Mouse (Mus musculus) hindbrain, embryonic 10.5 days (tissue): ENCODE results near the gene Lrba. TPM values are rescaled to one million over a fixed set of nuclear protein-coding genes. Genes with fewer than 3 reads are reported as not detected.

Experiments
- DNase-seq: peaks from one replicate; pipeline ENCODE4 v3.0.0-alpha.2; 2017; ENCODE audit warnings: low spot score
- H3K27ac ChIP-seq: fragments of 300-500 bp; sonication (generic); 2 replicates; pipeline ENCODE4 v1.5.1; 2016; ENCODE audit warnings: mild to moderate bottlenecking, moderate library complexity
- H3K27me3 ChIP-seq: fragments of 300-500 bp; sonication (generic); 2 replicates; pipeline ENCODE4 v1.6.1; 2016; ENCODE audit warnings: mild to moderate bottlenecking; ENCODE audit not compliant: poor library complexity, insufficient read depth, severe bottlenecking
- H3K36me3 ChIP-seq: fragments of 300-500 bp; sonication (generic); 2 replicates; pipeline ENCODE4 v1.6.1; 2016; ENCODE audit warnings: mild to moderate bottlenecking, moderate library complexity
- H3K4me1 ChIP-seq: fragments of 300-500 bp; sonication (generic); replicated peaks from 2 replicates; pipeline ENCODE4 v1.6.1; 2016; ENCODE audit warnings: mild to moderate bottlenecking
- H3K4me3 ChIP-seq: fragments of 300-500 bp; sonication (generic); 2 replicates; pipeline ENCODE4 v1.5.1; 2016; ENCODE audit warnings: mild to moderate bottlenecking, moderate library complexity
- H3K9me3 ChIP-seq: fragments of 300-500 bp; sonication (generic); 2 replicates; pipeline ENCODE4 v1.6.1; 2016; ENCODE audit warnings: mild to moderate bottlenecking, moderate library complexity
- WGBS: fragments of 180-500 bp; shearing (Covaris S2); methylation state at CpG from one replicate; pipeline ENCODE4 v1.1.7; 2016; 5-methylcytosine and 5-hydroxymethylcytosine counted together
- polyA plus RNA-seq: library from polyadenylated mRNA; unstranded; fragments of >200 nt; fragmentation: Nextera tagmentation; extraction: Ambion mirVana; gene quantifications from 2 replicates; pipeline ENCODE4 v1.2.1, GENCODE M21; 2016

Gene Lrba
- polyA plus RNA-seq, 1 experiment from 2014 or later = 4.5 TPM

DNA sequence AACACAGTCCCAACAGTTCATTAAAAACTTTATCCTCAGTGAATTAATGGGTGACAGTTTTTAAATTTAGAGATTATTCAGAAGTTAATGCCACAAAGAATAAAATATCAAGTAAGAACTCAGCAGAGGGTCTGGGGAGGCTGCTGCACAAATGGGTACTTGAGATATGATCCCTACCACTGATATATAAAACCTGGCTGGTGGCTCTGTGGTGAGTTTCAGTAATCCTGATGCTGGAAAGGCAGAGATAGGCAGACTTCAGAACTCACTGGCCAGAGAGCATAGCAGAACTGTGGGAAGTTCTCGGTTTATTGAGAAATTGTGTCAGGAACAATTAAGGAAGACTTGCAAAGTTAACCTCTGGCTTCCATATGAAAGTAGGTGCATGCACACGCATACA, 199.3 kb downstream of the Lrba start:
- Histone ChIP-seq H3K36me3 (no peaks in the 10 kb centered on the region), H3K9me3 (no peaks in the 10 kb centered on the region), H3K27ac (no peak overlapping the region), H3K4me1 (no peaks in the 10 kb centered on the region), H3K4me3 (no peak overlapping the region), H3K27me3 (no peaks in the 10 kb centered on the region)
- WGBS = 92% methylated on average over 2 of the region's 2 CpGs
- DNase-seq = no peak

- 87% methylated on average over 1 of the region's 1 CpGs for WGBS
- no peaks in the 10 kb centered on the region for H3K9me3 ChIP-seq
Measured at GRCm38 (mm10) chr3:86426733-86427132, 202.3 kb downstream of the Lrba start.

DNA sequence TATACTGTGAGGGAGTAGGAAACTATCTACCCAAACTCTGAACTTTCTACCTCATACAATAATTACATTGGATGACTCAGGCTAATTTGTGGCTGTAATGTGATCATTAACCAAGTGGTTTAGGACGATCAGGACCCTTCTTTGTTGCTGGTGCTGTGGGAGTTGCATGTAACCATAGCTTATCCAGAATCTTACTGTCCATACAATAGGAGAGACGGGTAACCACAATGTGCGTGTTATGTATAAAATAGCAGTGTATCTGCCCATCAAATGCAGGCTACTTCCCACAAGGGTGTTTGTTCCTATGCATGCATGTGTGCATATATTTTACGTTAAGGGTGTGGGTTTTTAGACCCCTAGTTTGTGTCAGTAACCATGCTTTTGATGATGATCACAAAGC, 219.0 kb downstream of the Lrba start:
- H3K27ac ChIP-seq = no peak overlapping the region
- no peaks in the 10 kb centered on the region for H3K27me3 ChIP-seq
- no peak for DNase-seq
- H3K36me3 ChIP-seq = no peaks in the 10 kb centered on the region
- peaks cover 7% of the 10 kb centered on the region for H3K4me1 ChIP-seq
- no peak overlapping the region for H3K4me3 ChIP-seq
- 87% methylated on average over 4 of the region's 4 CpGs for WGBS
- no peaks in the 10 kb centered on the region for H3K9me3 ChIP-seq

More at GRCm38 (mm10) chr3:86426733-86427132, 202.3 kb downstream of the Lrba start:
- H3K27me3 ChIP-seq = no peaks in the 10 kb centered on the region
- no peak overlapping the region for H3K4me3 ChIP-seq
- no peaks in the 10 kb centered on the region for H3K4me1 ChIP-seq
- H3K36me3 ChIP-seq = no peaks in the 10 kb centered on the region
- no peak overlapping the region for H3K27ac ChIP-seq
- DNase-seq = no peak

GRCm38 (mm10) chr3:86451211-86451610, 226.7 kb downstream of the Lrba start:
- Histone ChIP-seq H3K4me3 (no peak overlapping the region), H3K27me3 (no peaks in the 10 kb centered on the region), H3K27ac (no peak overlapping the region), H3K36me3 (no peaks in the 10 kb centered on the region), H3K9me3 (no peaks in the 10 kb centered on the region), H3K4me1 (peaks cover 7% of the 10 kb centered on the region)
- no peak for DNase-seq
- 94% methylated on average over 2 of the region's 2 CpGs for WGBS

GRCm38 (mm10) chr3:86461582-86461981, 237.1 kb downstream of the Lrba start:
- 91% methylated on average over 3 of the region's 3 CpGs for WGBS
- Histone ChIP-seq H3K27me3 (no peaks in the 10 kb centered on the region), H3K4me1 (no peaks in the 10 kb centered on the region), H3K27ac (no peak overlapping the region), H3K36me3 (no peaks in the 10 kb centered on the region), H3K4me3 (no peak overlapping the region), H3K9me3 (no peaks in the 10 kb centered on the region)
- no peak for DNase-seq

DNA sequence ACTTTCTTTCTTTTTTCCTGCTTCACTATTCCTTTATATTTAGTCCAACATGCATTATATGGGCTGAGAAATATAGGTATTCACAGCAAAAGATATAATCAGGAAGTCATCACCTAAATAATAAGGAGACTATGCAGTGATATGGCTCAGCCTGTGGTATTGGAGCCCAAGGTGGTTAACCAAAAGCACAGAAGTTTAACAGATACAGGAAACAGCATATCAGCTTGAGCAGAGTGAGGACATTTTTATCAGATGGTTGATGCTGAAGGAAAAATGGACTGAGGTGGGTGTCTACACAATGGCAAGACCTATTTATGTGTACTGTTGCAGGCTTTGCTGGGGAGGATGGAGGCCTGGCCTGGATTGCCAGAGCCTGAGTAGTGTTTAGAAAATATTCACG, 265.5 kb downstream of the Lrba start:
- Histone ChIP-seq H3K27ac (no peak overlapping the region), H3K36me3 (no peaks in the 10 kb centered on the region), H3K27me3 (no peaks in the 10 kb centered on the region), H3K4me1 (no peaks in the 10 kb centered on the region), H3K4me3 (no peak overlapping the region), H3K9me3 (no peaks in the 10 kb centered on the region)
- DNase-seq = no peak
- WGBS = 88% methylated on average over 1 of the region's 1 CpGs

DNA sequence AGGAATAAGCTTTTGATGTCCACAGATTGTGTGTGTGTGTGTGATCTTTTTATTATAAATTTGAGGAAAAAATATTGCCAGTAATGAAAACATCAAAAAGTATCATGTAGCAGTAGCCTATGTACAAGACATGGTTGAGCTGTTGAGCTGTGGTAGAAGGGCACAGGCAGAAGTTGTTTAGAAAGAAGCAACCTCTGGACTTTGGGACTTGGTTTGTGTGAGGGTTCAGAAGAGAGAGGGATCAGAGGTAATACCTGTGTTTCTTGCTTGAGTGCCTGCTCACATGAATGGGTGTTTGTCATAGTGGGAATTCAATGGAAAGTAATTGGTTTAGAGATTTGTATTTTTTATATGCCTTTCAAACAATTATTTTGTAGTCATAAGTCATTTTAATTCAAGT, 276.1 kb downstream of the Lrba start:
- H3K9me3 ChIP-seq = no peaks in the 10 kb centered on the region
- DNase-seq = no peak
- no peak overlapping the region for H3K27ac ChIP-seq
- no peaks in the 10 kb centered on the region for H3K27me3 ChIP-seq
- H3K4me1 ChIP-seq = no peaks in the 10 kb centered on the region
- H3K36me3 ChIP-seq = no peaks in the 10 kb centered on the region
- no peak overlapping the region for H3K4me3 ChIP-seq

- no peak for DNase-seq
- Histone ChIP-seq H3K9me3 (no peaks in the 10 kb centered on the region), H3K4me3 (no peak overlapping the region), H3K4me1 (no peaks in the 10 kb centered on the region), H3K36me3 (no peaks in the 10 kb centered on the region), H3K27me3 (no peaks in the 10 kb centered on the region), H3K27ac (no peak overlapping the region)
- 87% methylated on average over 2 of the region's 2 CpGs for WGBS
Measured at GRCm38 (mm10) chr3:86518506-86519109, 294.1 kb downstream of the Lrba start.

DNA sequence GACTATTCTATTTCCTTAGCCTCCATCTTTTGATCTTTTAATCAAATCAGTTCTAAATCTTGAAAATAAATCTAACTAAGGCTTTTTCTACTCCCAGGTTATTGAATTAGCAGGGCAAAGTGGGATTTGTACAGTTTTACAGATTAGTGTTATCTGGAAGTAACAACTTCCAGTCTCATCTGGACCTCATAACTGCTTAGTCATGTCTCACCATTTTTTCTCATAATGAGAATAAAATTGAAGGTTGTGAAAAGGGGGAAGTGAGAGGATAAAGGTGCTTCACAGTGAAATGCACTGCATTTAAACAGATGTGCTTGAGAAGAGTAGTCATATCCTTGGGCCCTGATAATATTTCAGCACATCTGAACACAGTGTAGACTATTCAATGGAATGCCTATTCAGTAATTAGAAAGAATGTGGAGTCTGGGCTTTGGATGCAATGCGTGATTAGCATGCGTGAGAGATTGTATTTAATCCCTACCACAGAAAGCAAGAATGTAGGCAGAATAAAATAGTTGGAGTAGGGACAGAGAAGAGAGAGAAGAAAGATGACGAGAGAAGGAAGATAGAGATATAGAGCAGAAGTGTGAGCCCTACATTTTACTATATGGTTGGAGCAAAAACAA, 298.5 kb downstream of the Lrba start:
- H3K4me1 ChIP-seq = no peaks in the 10 kb centered on the region
- no peak overlapping the region for H3K27ac ChIP-seq
- no peaks in the 10 kb centered on the region for H3K9me3 ChIP-seq
- no peak overlapping the region for H3K4me3 ChIP-seq
- no peaks in the 10 kb centered on the region for H3K27me3 ChIP-seq
- 87% methylated on average over 3 of the region's 3 CpGs for WGBS
- H3K36me3 ChIP-seq = no peaks in the 10 kb centered on the region
- no peak for DNase-seq

DNA sequence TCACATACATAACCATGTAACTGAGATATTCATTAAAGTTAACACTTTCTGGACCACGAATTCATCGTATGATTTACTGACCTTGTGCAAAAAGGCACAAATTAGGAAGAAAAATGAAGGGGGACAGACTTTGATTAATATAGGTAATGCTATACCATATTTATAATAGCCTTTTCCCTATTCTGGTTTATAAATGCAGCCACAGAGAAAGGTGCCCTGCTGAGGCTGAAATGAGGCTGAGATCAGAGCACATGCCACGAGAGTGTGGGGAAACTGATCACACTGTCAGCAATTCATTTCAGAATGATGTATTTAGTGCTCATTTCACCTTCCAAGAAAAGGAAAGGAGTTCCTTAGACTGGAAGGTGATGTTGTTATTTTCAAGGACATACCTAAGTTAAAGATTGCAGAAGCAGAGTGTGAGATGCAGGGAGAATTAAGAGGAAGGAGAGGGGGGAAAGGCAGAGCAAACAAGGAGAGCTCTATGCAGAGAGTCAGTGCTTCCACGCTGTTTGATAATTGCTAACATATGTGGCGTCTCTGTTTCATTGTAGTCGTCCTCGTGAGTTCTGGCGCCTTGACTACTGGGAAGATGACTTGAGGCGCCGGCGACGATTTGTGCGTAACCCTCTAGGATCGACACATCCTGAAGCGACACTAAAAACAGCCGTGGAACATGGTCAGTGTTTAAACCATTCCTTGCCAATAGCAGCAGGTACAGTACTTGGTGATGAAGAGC, 307.2 kb downstream of the Lrba start:
- H3K9me3 ChIP-seq = no peaks in the 10 kb centered on the region
- peak overlapping the region; percentile 23; the same call in 1 of the 2 replicates for H3K27ac ChIP-seq
- no peaks in the 10 kb centered on the region for H3K4me1 ChIP-seq
- WGBS = 54% methylated on average over 16 of the region's 16 CpGs
- no peaks in the 10 kb centered on the region for H3K27me3 ChIP-seq
- H3K4me3 ChIP-seq = no peak overlapping the region
- no peaks in the 10 kb centered on the region for H3K36me3 ChIP-seq
- DNase-seq = no peak

DNA sequence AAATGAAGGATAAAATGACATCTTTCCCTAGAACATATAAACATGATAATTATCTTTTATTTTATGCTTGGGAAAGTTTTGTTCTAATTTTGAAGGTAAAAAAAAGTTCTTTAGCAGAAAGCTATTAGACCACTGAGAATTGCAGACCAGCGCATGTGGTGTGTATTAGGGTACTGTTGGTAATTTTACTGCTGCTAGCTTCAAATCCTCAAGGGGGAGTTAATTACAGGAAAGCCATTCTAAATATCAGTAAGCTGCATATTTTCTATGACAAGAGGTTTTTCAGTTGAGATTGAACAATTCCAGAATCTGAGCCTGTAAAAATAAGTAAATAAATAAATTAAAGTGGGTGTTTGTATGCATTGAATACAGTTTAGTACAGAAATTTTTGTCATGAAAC, 312.3 kb downstream of the Lrba start:
- Histone ChIP-seq H3K36me3 (no peaks in the 10 kb centered on the region), H3K9me3 (no peaks in the 10 kb centered on the region), H3K27me3 (0 out of 2 replicates have a peak, but pooled peaks cover 1% of the 10 kb centered on the region), H3K27ac (no peak overlapping the region), H3K4me3 (no peak overlapping the region), H3K4me1 (peaks cover 21% of the 10 kb centered on the region)
- no peak for DNase-seq
- WGBS = 78% methylated on average over 1 of the region's 1 CpGs

DNA sequence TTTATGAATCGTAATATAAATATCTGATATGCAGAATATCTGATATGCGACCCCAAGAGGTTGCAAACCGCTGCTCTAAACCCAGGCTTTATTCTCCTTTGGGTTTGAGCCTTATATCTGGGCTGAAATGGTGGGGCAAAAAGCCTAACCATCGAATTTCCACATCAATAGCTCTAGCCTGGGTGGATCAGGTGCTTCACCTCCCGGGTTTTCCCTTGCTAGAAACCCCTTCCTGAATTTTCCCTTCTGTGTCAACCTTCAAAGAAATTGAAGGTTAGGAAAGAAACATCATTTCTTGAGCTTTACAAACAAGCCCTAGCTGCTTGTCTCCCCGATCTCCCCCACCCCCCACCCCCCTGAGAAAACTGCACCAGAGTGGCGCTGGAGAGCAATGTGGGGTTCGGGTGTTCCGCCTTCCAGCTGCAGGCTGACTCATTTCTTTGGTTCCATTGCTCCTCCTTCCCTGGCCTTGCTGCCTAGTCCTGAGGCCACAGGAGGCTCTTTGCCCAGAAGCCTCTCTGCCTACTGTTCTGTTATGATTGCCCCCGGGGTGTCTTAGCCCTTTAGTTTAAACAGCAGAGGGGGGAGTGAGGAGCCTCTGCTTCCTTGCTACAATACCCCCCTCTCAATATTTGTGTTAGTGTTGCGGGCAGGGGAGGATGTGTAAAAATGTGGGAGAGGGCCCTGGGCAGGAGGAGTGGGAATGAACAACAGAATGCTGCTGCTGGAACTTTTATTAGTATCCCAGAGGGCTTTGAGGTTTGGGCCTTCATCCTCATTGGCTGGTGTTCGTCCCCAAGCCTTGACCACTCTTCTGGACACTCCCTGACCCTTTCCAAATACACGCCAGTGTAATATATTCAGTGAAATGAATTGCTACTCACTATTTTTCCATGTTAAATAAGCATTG, 314.4 kb downstream of the Lrba start:
- H3K27ac ChIP-seq = peak overlapping the region; percentile 78
- DNase-seq = peak; percentile 38
- no peaks in the 10 kb centered on the region for H3K9me3 ChIP-seq
- H3K36me3 ChIP-seq = no peaks in the 10 kb centered on the region
- peak overlapping the region; percentile 28; the same call in 1 of the 2 replicates for H3K4me3 ChIP-seq
- H3K27me3 ChIP-seq = peaks cover 16% of the 10 kb centered on the region
- H3K4me1 ChIP-seq = peaks cover 21% of the 10 kb centered on the region
- 14% methylated on average over 13 of the region's 13 CpGs for WGBS
